Mouse (Mus musculus) brain, embryonic 14.5 days (tissue): ENCODE measurements around the gene Ppp2r2c.

Experiments used
- CTCF ChIP-seq: fragments of 200-500 bp; IDR thresholded peaks from 2 replicates; pipeline ENCODE4 v1.5.1; 2012; ENCODE audit warnings: inconsistent platforms, mild to moderate bottlenecking, moderate library complexity, borderline replicate concordance; ENCODE audit not compliant: insufficient read depth, insufficient read length; ENCODE audit errors: extremely low read depth
- POLR2A ChIP-seq: fragments of 200-500 bp; IDR thresholded peaks from 2 replicates; pipeline ENCODE4 v1.6.1; 2012; ENCODE audit warnings: mild to moderate bottlenecking, inconsistent platforms, borderline replicate concordance; ENCODE audit not compliant: poor library complexity, insufficient read depth, insufficient read length, severe bottlenecking; ENCODE audit errors: extremely low read depth

DNA sequence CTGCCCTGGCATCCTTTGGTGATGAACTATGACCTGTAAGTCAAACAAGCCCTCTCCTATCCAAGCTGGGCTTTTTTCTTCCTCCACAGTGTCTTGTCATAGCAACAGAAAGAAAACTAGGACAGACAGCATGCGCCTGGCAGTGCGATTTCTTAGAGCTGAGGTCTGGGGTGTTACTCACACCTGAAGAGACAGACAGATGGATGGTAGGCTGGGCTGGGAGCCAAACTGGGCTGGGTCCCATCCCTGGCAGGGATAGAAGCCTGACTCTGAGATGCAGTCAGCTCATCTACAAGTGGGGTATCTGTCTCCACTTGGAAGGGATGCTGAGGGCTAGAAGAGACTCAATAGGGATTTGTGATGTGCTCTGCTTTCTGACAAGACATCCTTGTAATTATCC is 29.3 kb upstream of the Ppp2r2c start:
- no peak for TF ChIP-seq CTCF
- no peak for TF ChIP-seq POLR2A
